Mouse (Mus musculus): Measurements from ENCODE around the gene Cpn2. TPM values are rescaled to one million over a fixed set of nuclear protein-coding genes. Genes with fewer than 3 reads are reported as not detected.

The Cpn2 gene
- polyA plus RNA-seq, 1 experiment, result 20.1 TPM

DNA sequence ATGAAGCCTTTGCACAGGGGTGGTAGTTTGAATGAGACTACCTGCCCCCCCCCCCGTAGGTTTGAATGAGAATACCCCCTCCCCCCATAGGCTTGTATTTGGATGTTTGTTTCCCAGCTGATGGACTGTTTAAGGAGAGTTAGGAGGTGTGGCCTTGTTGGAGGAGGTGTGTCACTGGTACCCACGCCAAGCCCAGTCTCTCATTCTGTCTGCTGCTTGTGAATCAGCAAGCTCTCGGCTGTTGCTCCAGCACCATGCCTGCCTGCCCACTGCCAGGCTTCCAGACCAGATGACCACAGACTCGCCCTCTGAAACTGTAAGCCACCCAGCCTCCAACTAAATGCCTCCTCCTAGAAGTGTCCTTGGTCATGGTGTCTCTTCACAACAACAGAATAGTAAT lies 4.1 kb downstream of the Cpn2 start:
- peaks cover 17% of the 10 kb centered on the region for H3K4me1 ChIP-seq (ENCODE audit: control insufficient read depth, insufficient read depth, insufficient read length, low read length)
- H3K27ac ChIP-seq (replicated peaks; ENCODE audit: low read depth, low read length), result peak overlapping the region; percentile 49; the same call in 1 of the 2 replicates
- no peak overlapping the region for H3K4me3 ChIP-seq (ENCODE audit: insufficient read depth, low read depth, low read length)

DNA sequence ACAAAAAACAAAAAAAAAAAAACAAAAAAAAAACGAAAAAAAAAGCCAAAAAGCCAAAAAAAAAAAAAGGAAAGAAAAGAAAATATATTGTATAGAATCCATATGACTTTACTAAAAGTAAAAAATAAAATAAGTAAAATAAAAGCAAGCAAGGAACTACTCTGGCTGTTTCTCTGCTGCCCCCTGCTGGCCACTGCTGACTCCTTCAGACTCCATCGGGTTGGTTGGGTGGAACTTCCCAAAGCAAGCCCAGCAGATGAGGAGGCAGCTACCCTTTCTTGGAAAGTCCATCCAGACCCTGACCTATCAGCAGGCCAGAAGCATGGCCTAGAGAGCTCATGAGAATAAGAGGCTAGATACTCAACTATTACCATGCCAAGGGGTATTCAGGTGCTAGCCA lies 4.6 kb downstream of the Cpn2 start:
- no peak overlapping the region for H3K27ac ChIP-seq (replicated peaks; ENCODE audit: low read depth, low read length)
- H3K4me1 ChIP-seq (ENCODE audit: control insufficient read depth, insufficient read depth, insufficient read length, low read length), result peaks cover 17% of the 10 kb centered on the region
- H3K4me3 ChIP-seq (ENCODE audit: insufficient read depth, low read depth, low read length), result no peak overlapping the region

DNA sequence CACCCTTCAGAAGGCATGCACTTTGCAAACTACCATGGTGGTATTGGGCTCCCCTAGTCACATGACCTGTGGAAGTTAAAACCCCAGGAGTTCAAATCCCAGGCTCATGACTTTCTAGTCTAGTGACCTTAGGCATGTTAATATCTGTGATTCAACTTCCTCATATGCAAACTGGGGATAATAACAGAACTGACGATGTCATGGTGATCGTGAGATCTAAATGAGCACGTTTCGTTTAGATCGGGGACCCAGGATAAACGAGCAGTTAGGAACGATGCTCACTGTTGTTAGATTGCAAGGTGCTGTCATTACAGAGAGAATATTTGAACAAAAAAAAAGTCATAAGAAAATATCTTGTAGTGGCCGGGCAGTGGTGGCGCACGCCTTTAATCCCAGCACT lies 5.1 kb downstream of the Cpn2 start:
- peaks cover 17% of the 10 kb centered on the region for H3K4me1 ChIP-seq (ENCODE audit: control insufficient read depth, insufficient read depth, insufficient read length, low read length)
- H3K4me3 ChIP-seq (ENCODE audit: insufficient read depth, low read depth, low read length), result peak overlapping the region; percentile 12; the same call in 1 of the 2 replicates
- H3K27ac ChIP-seq (replicated peaks; ENCODE audit: low read depth, low read length), result peak overlapping the region; percentile 86

DNA sequence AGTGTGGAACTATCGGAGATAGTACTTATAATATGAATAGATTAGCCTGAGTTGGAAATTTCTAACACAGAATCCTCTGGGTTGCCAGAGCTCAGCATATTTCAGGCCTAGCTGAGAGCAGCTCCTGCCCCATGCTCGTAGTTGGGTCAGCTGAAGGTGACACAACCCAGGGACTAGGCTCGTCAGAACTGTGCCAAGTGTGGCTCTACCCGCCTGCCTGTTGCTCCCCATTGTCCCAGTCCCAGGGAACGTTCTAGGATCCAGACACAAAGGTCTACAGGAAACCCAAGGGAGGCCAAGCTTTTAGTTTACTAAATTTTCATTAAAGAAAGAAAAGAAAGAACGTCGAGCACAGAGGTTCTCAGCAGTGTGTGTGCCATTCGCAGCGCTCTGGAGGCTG lies 6.0 kb downstream of the Cpn2 start:
- Histone ChIP-seq H3K4me1 (ENCODE audit: control insufficient read depth, insufficient read depth, insufficient read length, low read length) (peaks cover 17% of the 10 kb centered on the region), H3K4me3 (ENCODE audit: insufficient read depth, low read depth, low read length) (peak overlapping the region; percentile 50), H3K27ac (replicated peaks; ENCODE audit: low read depth, low read length) (peak overlapping the region; percentile 92)

DNA sequence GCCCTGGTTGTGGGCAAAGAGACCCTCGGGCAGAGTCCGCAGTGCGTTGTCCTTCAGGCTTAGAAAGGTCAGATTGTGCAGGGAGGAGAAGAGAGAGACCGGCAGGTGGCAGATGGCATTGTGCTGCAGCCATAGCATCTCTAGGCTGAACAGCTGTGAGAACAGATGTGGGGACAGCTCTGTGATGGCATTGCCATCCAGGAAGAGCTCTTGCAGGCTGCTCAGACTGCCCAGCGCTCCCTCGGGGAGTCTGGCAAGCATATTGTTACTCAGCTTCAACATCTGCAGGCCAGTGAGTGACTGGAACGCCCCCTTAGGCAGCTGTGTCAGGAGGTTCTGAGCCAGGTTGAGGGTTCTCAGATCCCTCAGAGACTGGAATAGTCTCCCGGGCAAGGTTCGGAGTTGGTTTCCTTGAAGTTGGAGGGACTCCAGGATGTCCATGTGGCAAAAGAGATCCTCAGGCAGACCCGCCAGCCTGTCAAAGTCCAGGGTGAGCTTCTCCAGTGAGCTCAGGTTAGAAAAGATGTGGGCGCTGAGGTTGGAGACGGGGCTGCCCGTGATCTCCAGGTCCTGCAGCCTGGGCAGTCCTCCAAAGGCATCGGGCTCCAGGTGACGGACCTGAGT lies 7.2 kb downstream of the Cpn2 start:
- Histone ChIP-seq H3K4me3 (ENCODE audit: insufficient read depth, low read depth, low read length) (peak overlapping the region; percentile 50), H3K27ac (replicated peaks; ENCODE audit: low read depth, low read length) (peak overlapping the region; percentile 92), H3K4me1 (ENCODE audit: control insufficient read depth, insufficient read depth, insufficient read length, low read length) (peaks cover 15% of the 10 kb centered on the region)

DNA sequence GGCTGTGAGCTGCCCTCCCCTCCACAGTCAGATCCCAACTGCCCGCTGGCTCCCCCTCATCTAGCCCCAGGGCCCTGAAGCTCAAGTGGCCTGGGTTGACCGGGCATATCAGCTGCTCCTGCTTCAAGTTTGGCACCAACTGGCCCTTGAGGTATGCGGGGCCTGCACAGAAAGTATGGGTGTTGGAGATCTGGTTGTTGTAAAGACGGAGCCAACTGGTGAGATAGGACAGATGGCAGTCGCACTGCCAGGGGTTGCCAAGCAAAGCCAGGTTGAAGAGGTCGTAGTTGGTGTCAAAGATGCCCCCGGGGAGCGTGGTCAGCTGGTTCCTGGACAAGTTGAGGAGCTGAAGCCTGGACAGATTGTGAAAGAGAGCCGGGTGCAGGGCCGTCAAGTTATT lies 7.9 kb downstream of the Cpn2 start:
- H3K4me1 ChIP-seq (ENCODE audit: control insufficient read depth, insufficient read depth, insufficient read length, low read length), result peaks cover 15% of the 10 kb centered on the region
- no peak overlapping the region for H3K4me3 ChIP-seq (ENCODE audit: insufficient read depth, low read depth, low read length)
- peak overlapping the region; percentile 60 for H3K27ac ChIP-seq (replicated peaks; ENCODE audit: low read depth, low read length)

DNA sequence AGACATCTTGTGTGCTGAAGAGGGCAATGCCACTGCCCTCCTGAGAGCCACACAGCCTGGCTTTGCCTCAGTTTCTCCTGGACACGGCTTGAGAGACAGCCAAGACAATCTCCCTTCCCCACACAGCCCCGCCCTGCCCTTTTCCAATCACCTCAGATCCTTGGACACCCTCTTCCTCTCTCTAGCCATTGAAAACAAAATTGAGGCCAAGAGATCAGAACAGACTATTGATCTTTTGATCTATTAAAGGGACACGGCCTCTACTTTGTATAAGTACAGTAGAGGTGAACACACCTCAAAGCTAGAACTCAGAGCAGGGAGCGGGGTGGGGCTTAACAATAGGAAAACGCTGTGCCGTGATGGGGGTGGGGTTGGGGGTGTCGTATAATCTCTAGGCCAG lies 8.9 kb downstream of the Cpn2 start:
- Histone ChIP-seq H3K27ac (replicated peaks; ENCODE audit: low read depth, low read length) (no peak overlapping the region), H3K4me1 (ENCODE audit: control insufficient read depth, insufficient read depth, insufficient read length, low read length) (peaks cover 10% of the 10 kb centered on the region)

DNA sequence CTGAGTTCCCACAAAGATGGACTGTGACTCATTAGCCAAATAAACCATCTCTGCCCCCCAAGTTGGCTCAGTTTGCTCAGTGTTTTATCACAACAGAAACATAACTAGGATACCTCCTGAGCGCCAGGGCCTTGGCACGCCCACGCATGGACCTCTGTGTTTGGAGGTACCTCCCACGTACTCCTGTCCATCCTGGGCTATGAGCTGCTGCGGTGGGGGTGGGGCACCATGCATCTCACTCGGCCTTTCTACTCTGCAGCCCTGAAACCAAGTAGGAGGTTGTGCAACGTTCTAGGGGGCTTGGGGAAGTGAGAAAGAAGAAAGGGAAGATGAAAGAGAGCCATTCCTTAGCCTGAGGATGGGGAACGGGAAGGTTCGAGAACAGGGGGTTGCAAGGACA lies 9.6 kb downstream of the Cpn2 start:
- Histone ChIP-seq H3K4me3 (ENCODE audit: insufficient read depth, low read depth, low read length) (no peak overlapping the region), H3K27ac (replicated peaks; ENCODE audit: low read depth, low read length) (no peak overlapping the region), H3K4me1 (ENCODE audit: control insufficient read depth, insufficient read depth, insufficient read length, low read length) (peaks cover 10% of the 10 kb centered on the region)

More for the DNA sequence above, 8.9 kb downstream of the Cpn2 start:
- H3K4me3 ChIP-seq (ENCODE audit: insufficient read depth, low read depth, low read length), result no peak overlapping the region

DNA sequence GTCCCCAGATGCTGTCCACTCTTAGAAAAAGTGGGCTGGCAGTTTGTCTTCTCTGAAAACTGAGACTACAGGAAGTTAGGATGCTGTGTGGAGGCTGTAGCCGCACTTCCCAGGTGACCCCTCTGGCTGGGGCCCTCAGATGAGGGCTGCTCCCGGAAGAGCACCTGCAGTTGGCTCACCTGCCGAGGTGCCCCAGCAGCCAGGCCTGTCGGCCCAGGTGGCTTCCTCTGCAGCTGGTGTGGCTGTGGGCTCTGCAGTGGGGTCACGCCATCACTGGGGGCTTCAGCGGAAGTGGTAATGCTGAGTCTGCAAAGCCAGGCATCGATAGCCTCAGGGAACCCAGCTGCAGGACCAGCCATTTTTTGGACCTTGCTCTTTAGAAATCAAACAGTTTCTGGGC lies 12.2 kb downstream of the Cpn2 start:
- H3K4me3 ChIP-seq (ENCODE audit: insufficient read depth, low read depth, low read length), result no peak overlapping the region
- no peak overlapping the region for H3K27ac ChIP-seq (replicated peaks; ENCODE audit: low read depth, low read length)
- H3K4me1 ChIP-seq (ENCODE audit: control insufficient read depth, insufficient read depth, insufficient read length, low read length), result peaks cover 6% of the 10 kb centered on the region

DNA sequence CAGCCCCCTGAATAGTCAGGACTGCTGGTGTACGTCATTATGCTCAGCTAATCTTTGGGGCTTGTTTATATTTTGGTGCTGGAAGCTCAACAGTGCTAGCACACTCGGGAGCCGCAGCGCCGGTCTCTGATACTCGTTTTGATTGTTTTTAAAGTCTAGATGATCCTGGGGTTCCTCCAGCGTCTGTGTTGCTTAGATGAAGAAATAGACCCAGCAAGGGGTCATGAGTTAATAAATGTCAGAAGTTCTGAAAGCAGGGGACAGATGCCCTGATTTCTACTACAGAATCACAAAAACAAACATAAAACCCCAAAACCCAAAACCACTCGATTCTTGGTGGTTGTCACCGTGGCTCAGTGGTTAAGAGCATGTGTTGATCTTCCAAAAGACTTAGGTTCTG lies 13.4 kb downstream of the Cpn2 start:
- H3K4me3 ChIP-seq (ENCODE audit: insufficient read depth, low read depth, low read length), result no peak overlapping the region
- peaks cover 3% of the 10 kb centered on the region; the same call in 1 of the 2 replicates for H3K4me1 ChIP-seq (ENCODE audit: control insufficient read depth, insufficient read depth, insufficient read length, low read length)
- H3K27ac ChIP-seq (replicated peaks; ENCODE audit: low read depth, low read length), result no peak overlapping the region

DNA sequence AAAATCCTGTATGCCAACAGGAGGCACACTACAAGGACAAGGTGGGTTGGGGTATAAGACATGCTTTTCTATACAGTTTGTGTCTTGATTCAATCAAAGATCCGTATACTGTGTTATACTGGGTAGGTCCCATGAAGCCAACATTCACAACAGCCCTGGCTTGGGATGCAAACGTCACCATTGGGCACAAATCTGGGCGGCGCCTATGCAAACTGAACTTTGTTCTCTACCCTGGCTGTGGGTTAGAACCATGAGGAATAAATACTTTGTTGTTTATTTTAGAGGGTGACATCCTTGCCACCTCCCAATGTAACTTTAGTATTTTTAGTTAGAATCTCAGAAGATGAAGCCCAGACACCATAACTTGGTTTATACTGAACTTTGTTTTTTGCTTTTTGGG lies 13.9 kb downstream of the Cpn2 start:
- 0 out of 2 replicates have a peak, but pooled peaks cover under 1% of the 10 kb centered on the region for H3K4me1 ChIP-seq (ENCODE audit: control insufficient read depth, insufficient read depth, insufficient read length, low read length)
- no peak overlapping the region for H3K4me3 ChIP-seq (ENCODE audit: insufficient read depth, low read depth, low read length)
- no peak overlapping the region for H3K27ac ChIP-seq (replicated peaks; ENCODE audit: low read depth, low read length)

DNA sequence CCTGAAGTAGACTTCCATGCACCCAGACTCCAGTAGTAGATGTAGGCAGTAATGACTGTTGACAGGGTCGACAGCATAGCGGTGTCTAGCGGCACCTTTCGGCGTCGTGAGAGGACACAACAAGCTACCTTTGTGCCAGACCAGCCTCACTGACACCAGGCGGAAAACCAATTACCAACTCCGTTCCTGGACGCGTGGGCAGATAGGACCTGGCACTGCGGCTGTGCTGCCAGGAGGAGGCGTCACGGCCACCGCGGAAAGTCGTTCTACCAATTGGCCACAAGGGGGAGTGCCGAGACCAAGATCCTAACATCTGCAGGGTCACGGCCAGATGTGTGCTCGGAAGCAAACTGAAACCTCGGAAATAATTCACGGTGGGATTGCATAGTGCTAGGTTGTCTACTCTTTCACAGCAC lies 15.3 kb downstream of the Cpn2 start:
- peak overlapping the region; percentile 33; the same call in 1 of the 2 replicates for H3K4me3 ChIP-seq (ENCODE audit: insufficient read depth, low read depth, low read length)
- H3K27ac ChIP-seq (replicated peaks; ENCODE audit: low read depth, low read length), result no peak overlapping the region
- H3K4me1 ChIP-seq (ENCODE audit: control insufficient read depth, insufficient read depth, insufficient read length, low read length), result no peaks in the 10 kb centered on the region

DNA sequence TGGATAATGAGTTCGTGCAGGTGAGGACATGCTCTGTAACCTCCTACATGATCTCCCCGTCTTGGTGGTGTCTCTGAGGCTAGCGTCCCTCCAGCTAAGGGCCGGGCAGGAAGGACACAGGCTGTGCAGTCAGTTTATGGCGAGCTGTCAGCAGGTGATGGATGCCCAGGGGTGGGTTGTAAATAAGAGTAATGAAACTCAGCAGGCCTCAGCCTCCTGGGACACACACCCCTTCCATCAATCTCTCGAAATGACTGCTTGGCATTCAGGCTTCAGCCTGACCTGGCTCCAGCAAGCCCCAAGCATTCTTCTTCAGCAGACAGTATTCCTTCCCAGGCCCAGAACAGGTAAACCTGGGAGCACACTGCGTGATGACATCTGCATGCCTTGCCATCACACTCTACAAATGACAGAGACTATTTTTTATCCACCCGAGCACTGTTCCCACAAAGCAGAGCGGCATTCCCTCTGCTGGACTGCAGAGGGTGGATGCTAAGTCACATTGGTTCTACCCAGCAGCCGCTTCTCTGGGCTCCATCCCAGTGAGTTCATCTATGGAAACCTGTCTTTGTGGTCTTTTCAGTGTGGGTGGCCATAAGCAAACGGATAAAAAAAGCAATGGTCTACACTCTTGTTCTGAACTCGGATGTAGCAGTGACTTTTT lies 23.1 kb downstream of the Cpn2 start:
- H3K4me3 ChIP-seq (ENCODE audit: insufficient read depth, low read depth, low read length), result no peak overlapping the region

DNA sequence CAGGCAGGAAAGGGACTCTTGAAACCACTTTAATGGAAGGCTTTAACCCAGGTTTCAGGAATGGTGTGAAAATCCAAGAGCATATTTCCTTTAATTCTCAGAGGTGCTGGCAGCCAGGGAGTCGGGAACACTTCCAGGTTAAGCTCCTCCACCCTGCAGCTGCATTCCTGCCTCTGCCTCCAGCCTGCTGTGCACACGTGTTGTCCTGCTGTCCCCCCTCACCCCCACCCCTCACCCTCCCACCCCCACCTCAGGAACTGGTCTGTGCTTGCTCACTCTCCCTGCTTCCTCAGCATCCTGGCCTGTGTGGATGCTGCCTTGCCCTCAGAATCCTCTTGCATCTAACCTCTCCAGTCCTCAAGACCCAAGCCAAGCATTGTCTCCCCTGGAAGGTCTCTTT lies 25.7 kb downstream of the Cpn2 start:
- H3K27ac ChIP-seq (replicated peaks; ENCODE audit: low read depth, low read length), result no peak overlapping the region
- no peaks in the 10 kb centered on the region for H3K4me1 ChIP-seq (ENCODE audit: control insufficient read depth, insufficient read depth, insufficient read length, low read length)
- no peak overlapping the region for H3K4me3 ChIP-seq (ENCODE audit: insufficient read depth, low read depth, low read length)

More for the DNA sequence above, 23.1 kb downstream of the Cpn2 start:
- Histone ChIP-seq H3K27ac (replicated peaks; ENCODE audit: low read depth, low read length) (no peak overlapping the region), H3K4me1 (ENCODE audit: control insufficient read depth, insufficient read depth, insufficient read length, low read length) (no peaks in the 10 kb centered on the region)

DNA sequence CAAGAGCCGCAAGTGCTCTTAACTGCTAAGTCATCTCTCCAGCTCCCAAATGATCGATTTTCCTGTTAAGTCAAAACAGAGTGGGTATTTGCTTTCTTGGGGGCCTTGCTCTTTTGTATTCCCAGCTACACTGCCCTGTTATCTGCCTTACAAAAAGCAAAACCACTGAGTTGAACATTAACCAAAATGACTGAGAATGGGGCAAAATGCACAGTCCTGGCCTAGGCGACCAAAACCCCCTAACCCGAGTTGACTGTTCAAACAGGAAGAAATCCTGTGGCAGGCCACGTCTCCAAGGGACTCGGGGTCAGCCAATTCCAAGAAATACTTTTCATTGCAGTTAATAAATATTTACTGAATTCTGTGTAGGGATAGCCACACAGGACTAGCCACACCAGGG lies 28.5 kb downstream of the Cpn2 start:
- Histone ChIP-seq H3K4me3 (ENCODE audit: insufficient read depth, low read depth, low read length) (no peak overlapping the region), H3K4me1 (ENCODE audit: control insufficient read depth, insufficient read depth, insufficient read length, low read length) (no peaks in the 10 kb centered on the region), H3K27ac (replicated peaks; ENCODE audit: low read depth, low read length) (no peak overlapping the region)

DNA sequence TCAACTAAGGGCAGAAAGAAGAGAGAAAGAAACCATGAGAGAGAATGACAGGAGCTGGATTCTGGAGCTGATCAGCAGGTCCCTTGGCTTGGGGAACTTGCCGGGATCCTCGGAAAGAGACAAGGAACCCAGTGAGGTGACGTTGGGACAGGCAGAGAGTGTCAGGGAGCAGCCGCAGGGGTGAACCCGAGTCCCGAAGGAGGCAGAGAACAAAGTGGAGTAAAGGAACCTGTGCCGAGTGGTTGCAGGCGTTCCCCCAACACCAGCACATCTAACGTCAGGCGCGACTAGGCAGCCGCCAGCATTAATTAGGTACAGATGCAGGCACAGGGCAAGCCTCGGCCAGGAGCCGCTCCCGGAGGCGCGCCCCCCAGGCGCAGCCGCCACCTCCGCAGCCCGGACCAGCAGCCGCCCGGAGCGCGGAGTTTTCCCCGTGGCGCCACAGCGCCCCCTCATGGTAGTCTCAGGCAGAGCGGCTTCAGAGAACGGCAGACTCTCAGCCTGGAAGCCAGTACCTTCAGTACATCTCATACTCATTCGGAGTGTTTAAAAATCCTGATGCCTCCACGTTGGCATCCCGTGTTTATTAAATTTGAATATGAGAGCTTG lies 31.1 kb downstream of the Cpn2 start:
- Histone ChIP-seq H3K4me1 (ENCODE audit: control insufficient read depth, insufficient read depth, insufficient read length, low read length) (no peaks in the 10 kb centered on the region), H3K4me3 (ENCODE audit: insufficient read depth, low read depth, low read length) (peak overlapping the region; percentile 56), H3K27ac (replicated peaks; ENCODE audit: low read depth, low read length) (no peak overlapping the region)
